Mouse (Mus musculus) heart, embryonic 12.5 days (tissue): ENCODE measurements around the gene Kazn. TPM values are rescaled to one million over a fixed set of nuclear protein-coding genes. Genes with fewer than 3 reads are reported as not detected.

Source experiments
- ATAC-seq: fragments of 200-750 bp; cut with Nextera tagmentation; 2 replicates; pipeline ENCODE4 v1.8.0; 2017; ENCODE audit warnings: moderate TSS enrichment, moderate library complexity; ENCODE audit not compliant: insufficient number of reproducible peaks, low FRiP score
- H3K27ac ChIP-seq: fragments of 300-500 bp; sonication (generic); 2 replicates; pipeline ENCODE4 v1.5.1; 2016; ENCODE audit warnings: mild to moderate bottlenecking, moderate library complexity; ENCODE audit not compliant: poor library complexity, severe bottlenecking
- H3K27me3 ChIP-seq: fragments of 300-500 bp; sonication (generic); replicated peaks from 2 replicates; pipeline ENCODE4 v1.6.1; 2016; ENCODE audit warnings: mild to moderate bottlenecking, moderate library complexity
- H3K36me3 ChIP-seq: fragments of 300-500 bp; sonication (generic); 2 replicates; pipeline ENCODE4 v1.6.1; 2016; ENCODE audit warnings: mild to moderate bottlenecking, moderate library complexity
- H3K4me1 ChIP-seq: fragments of 300-500 bp; sonication (generic); replicated peaks from 2 replicates; pipeline ENCODE4 v1.6.1; 2016; ENCODE audit warnings: mild to moderate bottlenecking
- H3K4me2 ChIP-seq: fragments of 300-500 bp; sonication (generic); 2 replicates; pipeline ENCODE4 v1.6.1; 2016; ENCODE audit warnings: mild to moderate bottlenecking, moderate library complexity
- H3K4me3 ChIP-seq: fragments of 300-500 bp; sonication (generic); 2 replicates; pipeline ENCODE4 v1.5.1; 2016; ENCODE audit warnings: mild to moderate bottlenecking
- H3K9ac ChIP-seq: fragments of 300-500 bp; sonication (generic); 2 replicates; pipeline ENCODE4 v1.6.1; 2016; ENCODE audit warnings: mild to moderate bottlenecking, moderate library complexity
- H3K9me3 ChIP-seq: fragments of 300-500 bp; sonication (generic); replicated peaks from 2 replicates; pipeline ENCODE4 v1.6.1; 2016; ENCODE audit warnings: mild to moderate bottlenecking, moderate library complexity
- WGBS: fragments of 180-500 bp; shearing (Covaris S2); methylation state at CpG from one replicate; pipeline ENCODE4 v1.1.7; 2016; 5-methylcytosine and 5-hydroxymethylcytosine counted together
- polyA plus RNA-seq: library from polyadenylated mRNA; unstranded; fragments of >200 nt; fragmentation: Nextera tagmentation; extraction: Ambion mirVana; gene quantifications from 2 replicates; pipeline ENCODE4 v1.2.1, GENCODE M21; 2016

Kazn gene
- polyA plus RNA-seq = 8.6 and 9.2 TPM in 2 replicates

GRCm38 (mm10) chr4:142239240-142240126, at the start of gene Kazn:
Gene Kazn, minus strand, starts transcription at chr4:142239401.
- Histone ChIP-seq H3K36me3 (no peaks in the 10 kb centered on the region), H3K4me1 (peaks cover 20% of the 10 kb centered on the region), H3K4me3 (peak within 1 kb of the TSS; percentile 79), H3K9ac (peak within 1 kb of the TSS; percentile 89), H3K4me2 (peak within 1 kb of the TSS; percentile 90), H3K9me3 (no peaks in the 10 kb centered on the region), H3K27ac (peak within 1 kb of the TSS; percentile 30; the same call in 1 of the 2 replicates), H3K27me3 (no peaks in the 10 kb centered on the region)
- peak; percentile 89 for ATAC-seq
- 7% methylated on average over 44 of the region's 46 CpGs for WGBS

GRCm38 (mm10) chr4:142285471-142285870, 46.3 kb upstream of the Kazn start:
- ATAC-seq = no peak
- WGBS = 74% methylated on average over 2 of the region's 2 CpGs
- Histone ChIP-seq H3K9ac (no peak overlapping the region), H3K4me2 (no peak overlapping the region), H3K27me3 (no peaks in the 10 kb centered on the region), H3K4me3 (no peak overlapping the region), H3K36me3 (no peaks in the 10 kb centered on the region), H3K27ac (no peak overlapping the region), H3K4me1 (peaks cover 11% of the 10 kb centered on the region), H3K9me3 (0 out of 2 replicates have a peak, but pooled peaks cover 7% of the 10 kb centered on the region)

GRCm38 (mm10) chr4:142283867-142284266, 44.7 kb upstream of the Kazn start:
- Histone ChIP-seq H3K4me2 (no peak overlapping the region), H3K27me3 (no peaks in the 10 kb centered on the region), H3K36me3 (no peaks in the 10 kb centered on the region), H3K4me1 (peaks cover 11% of the 10 kb centered on the region), H3K9me3 (0 out of 2 replicates have a peak, but pooled peaks cover 7% of the 10 kb centered on the region), H3K27ac (no peak overlapping the region), H3K9ac (no peak overlapping the region), H3K4me3 (no peak overlapping the region)
- ATAC-seq = no peak
- WGBS = 58% methylated on average over 5 of the region's 5 CpGs

GRCm38 (mm10) chr4:142278197-142278575, 39.0 kb upstream of the Kazn start:
- WGBS = 82% methylated on average over 6 of the region's 6 CpGs
- Histone ChIP-seq H3K4me3 (no peak overlapping the region), H3K36me3 (no peaks in the 10 kb centered on the region)

GRCm38 (mm10) chr4:142277481-142278196, 38.4 kb upstream of the Kazn start:
- H3K9ac ChIP-seq = no peak overlapping the region
- WGBS = 23% methylated on average over 20 of the region's 20 CpGs

More at GRCm38 (mm10) chr4:142278197-142278575, 39.0 kb upstream of the Kazn start:
- Histone ChIP-seq H3K27me3 (0 out of 2 replicates have a peak, but pooled peaks cover 8% of the 10 kb centered on the region), H3K9me3 (no peaks in the 10 kb centered on the region), H3K4me2 (peak overlapping the region; percentile 47), H3K9ac (no peak overlapping the region), H3K4me1 (peaks cover 15% of the 10 kb centered on the region), H3K27ac (no peak overlapping the region)
- ATAC-seq = no peak

GRCm38 (mm10) chr4:142275242-142275641, 36.0 kb upstream of the Kazn start:
- H3K36me3 ChIP-seq = no peaks in the 10 kb centered on the region
- no peak overlapping the region for H3K9ac ChIP-seq
- no peak overlapping the region for H3K4me2 ChIP-seq
- no peak overlapping the region for H3K27ac ChIP-seq
- H3K4me3 ChIP-seq = no peak overlapping the region
- WGBS = 40% methylated on average over 2 of the region's 2 CpGs
- no peaks in the 10 kb centered on the region for H3K9me3 ChIP-seq
- H3K4me1 ChIP-seq = peaks cover 10% of the 10 kb centered on the region
- 0 out of 2 replicates have a peak, but pooled peaks cover 8% of the 10 kb centered on the region for H3K27me3 ChIP-seq
- ATAC-seq = no peak

More at GRCm38 (mm10) chr4:142277481-142278196, 38.4 kb upstream of the Kazn start:
- Histone ChIP-seq H3K27me3 (0 out of 2 replicates have a peak, but pooled peaks cover 8% of the 10 kb centered on the region), H3K36me3 (no peaks in the 10 kb centered on the region), H3K27ac (no peak overlapping the region), H3K4me3 (no peak overlapping the region), H3K4me1 (peaks cover 15% of the 10 kb centered on the region), H3K4me2 (peak overlapping the region; percentile 47), H3K9me3 (no peaks in the 10 kb centered on the region)
- ATAC-seq = no peak

GRCm38 (mm10) chr4:142274441-142275234, 35.4 kb upstream of the Kazn start:
- H3K4me3 ChIP-seq = no peak overlapping the region
- H3K27me3 ChIP-seq = 0 out of 2 replicates have a peak, but pooled peaks cover 8% of the 10 kb centered on the region
- ATAC-seq = no peak
- no peak overlapping the region for H3K9ac ChIP-seq
- H3K4me2 ChIP-seq = no peak overlapping the region
- no peak overlapping the region for H3K27ac ChIP-seq
- 70% methylated on average over 11 of the region's 11 CpGs for WGBS
- no peaks in the 10 kb centered on the region for H3K36me3 ChIP-seq
- H3K4me1 ChIP-seq = peaks cover 10% of the 10 kb centered on the region
- no peaks in the 10 kb centered on the region for H3K9me3 ChIP-seq

- Histone ChIP-seq H3K9me3 (0 out of 2 replicates have a peak, but pooled peaks cover 9% of the 10 kb centered on the region), H3K4me3 (no peak overlapping the region), H3K9ac (no peak overlapping the region), H3K4me2 (no peak overlapping the region), H3K27me3 (no peaks in the 10 kb centered on the region), H3K36me3 (no peaks in the 10 kb centered on the region), H3K4me1 (no peaks in the 10 kb centered on the region), H3K27ac (no peak overlapping the region)
- WGBS = 74% methylated on average over 3 of the region's 3 CpGs
- no peak for ATAC-seq
Observed at GRCm38 (mm10) chr4:142271506-142271905, 32.3 kb upstream of the Kazn start.

GRCm38 (mm10) chr4:142267832-142268231, 28.6 kb upstream of the Kazn start:
- H3K4me3 ChIP-seq = no peak overlapping the region
- H3K9ac ChIP-seq = no peak overlapping the region
- H3K4me2 ChIP-seq = no peak overlapping the region
- no peak for ATAC-seq
- peaks cover 17% of the 10 kb centered on the region; the same call in 1 of the 2 replicates for H3K9me3 ChIP-seq
- H3K36me3 ChIP-seq = no peaks in the 10 kb centered on the region
- H3K27ac ChIP-seq = no peak overlapping the region
- 36% methylated on average over 3 of the region's 4 CpGs for WGBS
- H3K27me3 ChIP-seq = no peaks in the 10 kb centered on the region
- no peaks in the 10 kb centered on the region for H3K4me1 ChIP-seq

GRCm38 (mm10) chr4:142267348-142267819, 28.2 kb upstream of the Kazn start:
- WGBS = 6% methylated on average over 4 of the region's 4 CpGs
- Histone ChIP-seq H3K27me3 (no peaks in the 10 kb centered on the region), H3K4me1 (no peaks in the 10 kb centered on the region), H3K9ac (no peak overlapping the region), H3K36me3 (no peaks in the 10 kb centered on the region), H3K4me3 (no peak overlapping the region), H3K27ac (no peak overlapping the region), H3K9me3 (peaks cover 17% of the 10 kb centered on the region; the same call in 1 of the 2 replicates), H3K4me2 (no peak overlapping the region)
- no peak for ATAC-seq
